Mouse (Mus musculus): ENCODE data around the gene Enho. TPM values are rescaled to one million over a fixed set of nuclear protein-coding genes. Genes with fewer than 3 reads are reported as not detected.
"Not testable (repeated sequence)": the region's sequence is repeated elsewhere in the genome, so short reads cannot be mapped to it uniquely, and the experiment has no call there.

Gene Enho
- total RNA-seq (2021) = 10 to 100 TPM; 61.8 to 62.2 TPM

GRCm38 (mm10) chr4:41639913-41640507 lies at the start of gene Enho:
Gene Enho, minus strand, starts transcription at chr4:41640324.
- DNase-seq (ENCODE audit: extremely low spot score in 1 of 2, low spot score in 2 of 2) = peak; percentile 89 to 97
- intact Hi-C loops (cut with DNase I) = no loop called here

GRCm38 (mm10) chr4:41688562-41688961 lies 48.4 kb upstream of the Enho start:
- intact Hi-C loops (cut with DNase I); DNase-seq (ENCODE audit: extremely low spot score in 1 of 2, low spot score in 2 of 2): not testable (repeated sequence)

DNA sequence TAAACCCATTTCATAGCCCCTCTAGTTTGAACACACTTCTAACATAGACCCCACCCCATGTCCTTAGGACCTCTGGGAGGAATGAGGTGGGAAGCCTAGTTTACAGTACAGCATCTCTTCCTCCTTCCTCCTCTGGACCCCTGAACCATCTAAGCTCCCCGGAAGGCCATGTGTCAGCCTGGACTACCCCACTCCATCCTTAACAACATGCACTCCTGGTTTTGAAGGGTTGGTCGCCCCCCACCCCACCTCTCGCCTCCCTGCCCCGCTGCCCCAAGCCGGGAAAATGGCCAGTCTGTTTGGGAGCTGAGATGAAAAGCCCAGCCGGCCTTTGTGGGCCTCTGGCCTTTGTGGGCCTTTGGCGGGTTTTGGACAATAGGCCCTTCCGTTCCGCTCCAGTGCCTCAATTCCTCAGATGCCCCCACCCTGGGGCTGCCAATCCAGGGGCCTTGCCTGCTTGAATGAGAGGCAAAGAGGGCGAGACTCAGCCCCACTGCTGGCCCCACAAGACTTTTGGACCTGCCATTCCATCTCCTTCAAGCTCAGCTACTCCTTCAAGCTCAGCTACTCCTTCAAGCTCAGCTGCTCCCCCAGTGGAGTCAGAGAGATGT lies 45.9 kb upstream of the Enho start:
- intact Hi-C loops (cut with DNase I); DNase-seq (ENCODE audit: extremely low spot score in 1 of 2, low spot score in 2 of 2): not testable (repeated sequence)

DNA sequence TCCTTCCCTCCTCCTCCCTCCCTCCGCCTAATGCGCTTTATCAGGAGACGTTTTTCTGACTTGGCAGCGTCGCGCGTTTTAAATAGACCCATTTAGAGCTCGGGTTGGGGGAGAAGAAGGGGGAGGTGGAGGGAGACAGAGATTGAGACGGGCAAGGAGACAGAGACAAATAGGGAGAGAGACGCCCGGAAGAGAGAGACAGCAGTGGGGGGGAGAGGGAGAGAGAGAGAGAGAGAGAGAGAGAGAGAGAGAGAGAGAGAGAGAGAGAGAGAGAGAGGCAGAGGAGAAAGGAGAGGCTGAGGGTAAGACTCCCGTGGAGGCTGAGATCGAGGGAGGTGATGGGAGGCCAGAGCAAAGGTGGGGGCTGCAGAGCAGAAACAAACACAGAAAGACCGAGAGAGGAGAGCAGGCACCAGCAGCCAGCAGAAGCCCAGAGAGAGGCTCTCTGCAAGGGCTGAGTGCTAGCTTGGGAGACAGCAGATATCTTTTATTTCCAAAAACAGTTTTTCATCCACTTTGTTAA lies 44.9 kb upstream of the Enho start:
- DNase-seq (ENCODE audit: extremely low spot score in 1 of 2, low spot score in 2 of 2); intact Hi-C loops (cut with DNase I): not testable (repeated sequence)

DNA sequence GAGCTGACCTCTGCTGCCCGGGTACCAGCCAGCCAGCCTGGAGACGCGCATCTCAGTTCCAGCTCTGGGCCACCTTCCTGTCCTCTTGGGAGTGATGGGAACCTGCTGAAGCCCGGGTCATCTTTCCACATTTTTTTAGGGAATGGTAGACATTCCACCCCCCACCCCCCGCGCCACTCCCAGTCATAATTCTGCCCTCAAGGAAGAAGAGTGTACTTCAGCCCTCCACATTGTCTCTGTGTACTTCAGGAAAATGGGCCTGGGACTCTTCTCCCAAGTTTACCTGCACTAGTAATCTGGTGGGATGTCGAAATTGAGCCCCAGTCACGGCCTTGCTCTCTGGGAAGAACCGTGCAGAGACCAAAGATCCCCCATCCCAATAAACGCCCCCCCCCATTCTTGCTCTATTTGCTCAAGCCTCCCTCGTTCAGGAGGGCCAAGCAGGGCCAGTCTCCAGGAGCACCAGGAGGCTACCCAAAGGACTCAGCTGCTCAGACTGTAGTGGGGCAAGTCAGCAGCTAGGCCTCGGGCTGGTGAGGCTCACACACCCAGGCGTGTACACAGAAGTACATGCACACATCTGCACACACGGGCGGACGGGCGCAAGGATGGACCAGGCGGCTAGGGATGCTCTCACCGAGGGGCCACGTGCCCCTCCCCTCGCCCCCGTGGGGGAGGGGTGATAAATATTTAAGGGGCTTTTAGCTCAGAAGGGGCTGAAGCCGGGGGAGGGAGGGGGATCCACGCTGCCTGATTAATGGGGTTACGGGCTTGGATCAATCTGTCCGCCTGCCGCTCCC lies 44.2 kb upstream of the Enho start:
- DNase-seq (ENCODE audit: extremely low spot score in 1 of 2, low spot score in 2 of 2); intact Hi-C loops (cut with DNase I): not testable (repeated sequence)

DNA sequence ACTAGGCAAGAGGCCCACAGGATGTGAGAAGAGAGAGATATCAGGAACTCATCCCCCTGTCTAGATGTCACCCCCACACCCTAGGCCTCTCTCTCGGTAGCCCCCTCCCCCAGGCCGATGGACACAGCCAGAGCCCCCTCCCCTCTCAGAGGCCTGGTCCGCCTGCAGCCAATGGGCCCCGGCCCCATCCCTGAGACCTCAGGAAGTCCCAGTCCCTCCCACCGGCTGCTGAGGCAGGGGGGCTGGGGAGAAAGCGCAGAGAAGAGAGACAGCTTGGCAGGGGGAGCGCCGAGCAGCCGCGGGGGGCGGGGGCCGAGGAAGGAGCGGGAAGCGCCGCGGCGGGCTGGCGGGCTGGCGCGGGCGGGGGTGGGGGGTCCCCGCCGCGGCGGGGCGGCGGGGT lies 43.2 kb upstream of the Enho start:
- DNase-seq (ENCODE audit: extremely low spot score in 1 of 2, low spot score in 2 of 2); intact Hi-C loops (cut with DNase I): not testable (repeated sequence)

GRCm38 (mm10) chr4:41682789-41683188 lies 42.7 kb upstream of the Enho start:
- DNase-seq (ENCODE audit: extremely low spot score in 1 of 2, low spot score in 2 of 2) = no peak
- intact Hi-C loops (cut with DNase I) = no loop called here

DNA sequence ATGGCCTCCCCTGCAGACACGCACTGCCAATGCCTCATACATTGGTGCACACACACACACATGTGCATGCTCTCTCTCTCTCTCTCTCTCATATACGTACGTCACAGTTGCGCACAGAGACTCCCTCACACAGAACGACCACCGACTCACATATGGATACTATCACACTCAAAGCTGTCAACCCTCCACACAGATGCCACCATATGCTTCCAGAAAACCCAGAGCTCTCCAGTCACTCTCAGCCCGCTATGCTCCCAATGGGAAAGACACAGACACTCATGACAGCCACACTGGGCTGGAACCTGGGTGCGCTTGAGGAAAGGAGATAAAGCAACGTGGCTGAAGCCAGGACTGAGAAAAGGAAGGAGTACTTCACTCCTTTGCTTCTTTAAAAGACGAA lies 41.8 kb upstream of the Enho start:
- no peak for DNase-seq (ENCODE audit: extremely low spot score in 1 of 2, low spot score in 2 of 2)
- intact Hi-C loops (cut with DNase I) = no loop called here

GRCm38 (mm10) chr4:41681176-41681575 lies 41.1 kb upstream of the Enho start:
- DNase-seq (ENCODE audit: extremely low spot score in 1 of 2, low spot score in 2 of 2) = peak in 1 of 2 experiments; percentile 38
- intact Hi-C loops (cut with DNase I) = no loop called here

GRCm38 (mm10) chr4:41679291-41679690 lies 39.2 kb upstream of the Enho start:
- intact Hi-C loops (cut with DNase I) = no loop called here
- no peak for DNase-seq (ENCODE audit: extremely low spot score in 1 of 2, low spot score in 2 of 2)

DNA sequence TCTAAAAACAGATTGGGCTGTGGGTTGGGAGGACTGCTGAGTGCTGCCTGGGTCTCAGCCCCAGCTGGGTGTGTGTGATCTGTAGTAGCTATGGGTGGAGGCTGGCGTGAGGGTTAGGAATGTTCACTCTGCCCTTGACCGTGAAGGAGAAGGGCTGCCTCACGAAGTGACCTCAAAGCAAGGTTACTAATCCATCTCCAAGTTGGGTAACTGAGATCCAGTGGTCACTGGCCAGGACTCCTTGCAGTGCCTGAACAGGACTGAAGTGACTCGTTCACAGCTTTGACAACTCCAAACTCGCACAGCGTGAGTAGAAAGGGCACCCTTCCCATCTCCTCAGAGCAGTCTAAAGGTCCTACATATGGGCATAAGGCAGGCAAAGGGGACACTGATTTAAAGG lies 38.7 kb upstream of the Enho start:
- intact Hi-C loops (cut with DNase I) = no loop called here
- no peak for DNase-seq (ENCODE audit: extremely low spot score in 1 of 2, low spot score in 2 of 2)

DNA sequence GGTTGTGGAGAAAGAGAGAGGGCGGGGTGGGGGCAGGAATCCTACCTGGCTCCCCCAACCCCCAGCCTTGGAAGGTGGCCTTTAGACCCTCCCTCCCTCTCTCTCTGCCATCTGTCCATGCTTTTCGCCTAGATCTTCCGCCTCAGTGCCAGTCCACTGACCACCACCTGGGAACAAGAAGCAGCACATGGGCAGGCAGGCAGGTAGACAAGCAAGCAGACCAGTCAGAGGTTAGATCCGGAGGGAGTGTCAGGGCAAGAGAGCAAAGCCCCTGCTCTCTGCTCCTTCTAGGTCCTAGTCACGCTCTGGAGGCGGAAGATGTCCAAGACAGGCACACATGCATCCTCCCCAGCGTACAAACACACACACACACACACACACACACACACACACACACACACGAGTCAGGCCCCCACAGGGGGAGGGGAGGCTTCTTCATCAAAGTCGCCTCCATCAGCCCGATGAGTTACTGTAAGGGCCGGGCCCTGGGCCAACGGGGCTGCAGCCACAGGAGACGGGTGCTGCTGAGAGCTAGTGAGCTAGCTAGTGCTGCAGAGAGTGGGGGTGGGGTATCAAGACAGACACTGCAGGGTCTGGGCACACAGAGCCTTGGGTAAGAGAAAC lies 37.0 kb upstream of the Enho start:
- DNase-seq (ENCODE audit: extremely low spot score in 1 of 2, low spot score in 2 of 2) = peak in 1 of 2 experiments; percentile 73
- intact Hi-C loops (cut with DNase I) = no loop called here

- intact Hi-C loops (cut with DNase I) = no loop called here
- no peak for DNase-seq (ENCODE audit: extremely low spot score in 1 of 2, low spot score in 2 of 2)
Measured at GRCm38 (mm10) chr4:41676248-41677005, 36.3 kb upstream of the Enho start.

GRCm38 (mm10) chr4:41673186-41673585 lies 33.1 kb upstream of the Enho start:
- intact Hi-C loops (cut with DNase I) = no loop called here
- no peak for DNase-seq (ENCODE audit: extremely low spot score in 1 of 2, low spot score in 2 of 2)

GRCm38 (mm10) chr4:41672522-41672963 lies 32.4 kb upstream of the Enho start:
- intact Hi-C loops (cut with DNase I) = no loop called here
- no peak for DNase-seq (ENCODE audit: extremely low spot score in 1 of 2, low spot score in 2 of 2)

DNA sequence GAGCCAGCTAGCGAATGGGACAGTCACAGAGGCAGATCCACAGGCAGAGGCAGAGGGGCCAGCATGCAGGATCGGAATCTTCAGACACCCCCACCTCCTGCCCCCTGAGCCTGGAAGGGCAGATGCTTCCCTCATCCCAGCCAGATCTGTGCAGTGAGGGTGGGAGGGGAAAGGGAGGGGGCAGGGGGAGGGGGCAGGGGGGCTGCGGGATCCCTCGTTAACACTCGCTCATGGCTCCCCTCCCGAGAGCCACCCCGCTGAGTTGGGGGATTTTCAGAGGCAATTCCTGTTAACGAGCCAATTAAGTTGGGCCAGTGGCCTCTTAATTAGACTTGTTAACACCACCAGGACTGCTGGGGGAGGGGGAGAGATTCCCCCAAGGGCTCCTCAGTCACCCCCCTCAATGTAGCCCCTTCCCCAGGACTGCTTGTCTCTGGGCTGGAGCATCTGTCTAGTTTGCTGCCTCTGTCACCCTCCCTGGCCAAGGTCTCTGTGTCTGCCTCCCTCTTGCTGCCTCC lies 31.9 kb upstream of the Enho start:
- no peak for DNase-seq (ENCODE audit: extremely low spot score in 1 of 2, low spot score in 2 of 2)
- intact Hi-C loops (cut with DNase I) = no loop called here

DNA sequence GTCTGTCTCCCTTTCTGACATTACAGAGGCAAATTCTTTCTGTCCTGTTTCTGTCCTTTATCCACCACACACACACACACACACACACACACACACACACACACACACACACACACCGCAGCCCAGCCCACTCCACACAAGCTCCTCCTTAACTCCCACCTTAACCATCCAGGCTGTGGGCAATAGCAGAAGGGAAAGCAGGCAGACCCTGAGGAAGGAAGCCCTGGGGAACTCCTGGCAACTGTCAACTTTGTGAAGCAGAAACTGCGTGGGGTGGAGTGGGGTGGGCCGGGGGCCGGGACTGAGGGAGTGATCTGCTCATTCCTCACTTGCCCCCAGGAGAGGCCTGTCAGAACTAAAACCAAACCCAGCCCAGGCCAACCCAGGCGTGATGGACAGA lies 31.4 kb upstream of the Enho start:
- intact Hi-C loops (cut with DNase I) = no loop called here
- DNase-seq (ENCODE audit: extremely low spot score in 1 of 2, low spot score in 2 of 2) = no peak

GRCm38 (mm10) chr4:41670836-41671235 lies 30.7 kb upstream of the Enho start:
- no peak for DNase-seq (ENCODE audit: extremely low spot score in 1 of 2, low spot score in 2 of 2)
- intact Hi-C loops (cut with DNase I) = no loop called here
